Mouse (Mus musculus) right cerebral cortex, postnatal 36 days (tissue): ENCODE data around the gene Morn5.

ENCODE experiments used
- DNase-seq, 2 experiments: peaks; one replicate each; pipeline ENCODE4 v3.0.0; 2022; ENCODE audit warnings: low spot score in 2 of 2, mixed read lengths in 1 of 2

Morn5 gene

GRCm38 (mm10) chr2:36104436-36104955 is 55.2 kb downstream of the Morn5 start:
- DNase-seq = no peak

- no peak for DNase-seq
These were observed 55.9 kb downstream of the Morn5 start, which contains the start of gene Lhx6 for GRCm38 (mm10) chr2:36104956-36105741. TSS of gene Lhx6 (minus strand) at chr2:36105408.

- DNase-seq = no peak
These were observed 59.4 kb downstream of the Morn5 start for GRCm38 (mm10) chr2:36108615-36109014.

- no peak for DNase-seq
These were observed 63.4 kb downstream of the Morn5 start for GRCm38 (mm10) chr2:36112632-36113031.

GRCm38 (mm10) chr2:36126795-36127429 is 77.7 kb downstream of the Morn5 start:
- DNase-seq = no peak

GRCm38 (mm10) chr2:36127973-36128372 is 78.7 kb downstream of the Morn5 start:
- no peak for DNase-seq

GRCm38 (mm10) chr2:36129051-36129450 is 79.8 kb downstream of the Morn5 start:
- no peak for DNase-seq
